21 mouse cellular contexts compared by ENCODE assay signal in the genomic region with DNA sequence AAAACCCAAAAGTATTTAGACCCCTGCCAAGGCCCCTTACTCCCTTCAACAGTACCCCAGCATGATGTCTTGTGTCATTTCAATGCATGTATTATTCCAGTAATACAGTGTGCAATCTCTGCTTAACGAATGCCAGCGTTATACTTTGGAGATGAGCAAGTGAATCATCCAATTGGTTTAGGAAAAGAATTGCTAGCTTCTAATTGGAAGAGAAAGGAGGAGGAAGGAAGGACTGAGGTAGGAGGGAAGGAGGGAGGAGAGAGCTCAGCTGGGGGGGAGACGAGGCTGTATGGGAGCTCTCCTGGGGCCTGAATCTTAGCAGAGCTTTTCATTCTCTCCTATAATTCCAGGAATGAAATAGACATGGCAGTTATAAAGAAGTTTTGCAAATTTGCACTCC. TPM values are rescaled to one million over a fixed set of nuclear protein-coding genes. Genes with fewer than 3 reads are reported as not detected.
DNase-seq lines count a peak whose midpoint lies in the region; ATAC-seq and TF ChIP-seq lines count a peak whose summit lies in the region.
"Had no signal": no experiment of that assay in that cellular context is flagged by ENCODE, and none has a peak within 500 bp of the region (broad histone marks: within the 10 kb centered on the region; RNA-seq: fewer than 3 reads in every experiment).

No protein-coding gene starts in this region.

- no peak overlapping the region for H3K4me3 ChIP-seq in embryonic facial prominence, embryonic 14.5 days (ENCODE audit: low read depth, low read length)
- no peak overlapping the region for H3K4me3 ChIP-seq in embryonic facial prominence, embryonic 10.5 days
- no peak overlapping the region for H3K4me3 ChIP-seq in hindbrain, embryonic 15.5 days
- no peak overlapping the region for H3K4me3 ChIP-seq in hindbrain, embryonic 10.5 days
- H3K4me3 ChIP-seq in bone marrow macrophage, adult 2 months (ENCODE audit: insufficient read depth, low read length), result no peak overlapping the region
- H3K4me3 ChIP-seq: forebrain, embryonic 12.5 days; heart, embryonic 13.5 days; kidney, embryonic 15.5 days had no signal

- H3K4me2 ChIP-seq in embryonic facial prominence, embryonic 14.5 days (ENCODE audit: low read depth, low read length), result no peak overlapping the region; the same call in 1 of the 2 replicates
- 0 out of 2 replicates have a peak overlapping the region, but pooled peaks have one; percentile 13 for H3K4me2 ChIP-seq in hindbrain, embryonic 15.5 days
- H3K4me2 ChIP-seq: forebrain, embryonic 12.5 days; heart, embryonic 13.5 days; kidney, embryonic 15.5 days had no signal

- no peak overlapping the region for H3K27ac ChIP-seq in embryonic facial prominence, embryonic 14.5 days (replicated peaks; ENCODE audit: low read depth, low read length)
- no peak overlapping the region for H3K27ac ChIP-seq in embryonic facial prominence, embryonic 10.5 days (replicated peaks)
- no peak overlapping the region; the same call in 1 of the 2 replicates for H3K27ac ChIP-seq in hindbrain, embryonic 15.5 days (replicated peaks)
- no peak overlapping the region for H3K27ac ChIP-seq in hindbrain, embryonic 10.5 days
- 0 out of 2 replicates have a peak overlapping the region, but pooled peaks have one; percentile 13 for H3K27ac ChIP-seq in bone marrow macrophage, adult 2 months (ENCODE audit: insufficient read depth, low read depth, low read length)
- H3K27ac ChIP-seq: forebrain, embryonic 12.5 days; heart, embryonic 13.5 days; kidney, embryonic 15.5 days had no signal

- WGBS in embryonic facial prominence, embryonic 14.5 days, result 54% methylated on average over 3 of the region's 3 CpGs
- 60% methylated on average over 3 of the region's 3 CpGs for WGBS in embryonic facial prominence, embryonic 10.5 days
- 29% methylated on average over 3 of the region's 3 CpGs for WGBS in hindbrain, embryonic 15.5 days
- 43% methylated on average over 3 of the region's 3 CpGs for WGBS in hindbrain, embryonic 10.5 days

- no peaks in the 10 kb centered on the region for H3K9me3 ChIP-seq in embryonic facial prominence, embryonic 14.5 days (ENCODE audit: control insufficient read depth, low read length)
- H3K9me3 ChIP-seq in embryonic facial prominence, embryonic 10.5 days, result no peaks in the 10 kb centered on the region
- H3K9me3 ChIP-seq in hindbrain, embryonic 15.5 days, result no peaks in the 10 kb centered on the region
- H3K9me3 ChIP-seq in hindbrain, embryonic 10.5 days, result no peaks in the 10 kb centered on the region
- H3K9me3 ChIP-seq: forebrain, embryonic 12.5 days; G1E; heart, embryonic 13.5 days; kidney, embryonic 15.5 days had no signal

- peak; percentile 16 for DNase-seq in embryonic facial prominence, embryonic 14.5 days (ENCODE audit: low spot score)
- no peak for DNase-seq in embryonic facial prominence, embryonic 10.5 days (ENCODE audit: low spot score)
- no peak for DNase-seq in frontal cortex, postnatal 25 days (ENCODE audit: low spot score in 2 of 2)
- DNase-seq in hindbrain, embryonic 10.5 days (ENCODE audit: low spot score), result no peak
- DNase-seq in cerebellum, adult 9-11 months, result no peak
- DNase-seq: adrenal gland, adult 8-10 months; adrenal gland, postnatal 36 days; B cell, adult 2 months; cerebellum, adult 18-20 months; gastrocnemius, postnatal 10 days; heart, postnatal 36 days; kidney, adult 2 months had no signal

- H3K4me1 ChIP-seq in embryonic facial prominence, embryonic 14.5 days (ENCODE audit: control insufficient read depth, insufficient read depth, low read length), result no peaks in the 10 kb centered on the region
- peaks cover 9% of the 10 kb centered on the region for H3K4me1 ChIP-seq in embryonic facial prominence, embryonic 10.5 days
- H3K4me1 ChIP-seq in hindbrain, embryonic 15.5 days (replicated peaks), result no peaks in the 10 kb centered on the region
- H3K4me1 ChIP-seq in hindbrain, embryonic 10.5 days (replicated peaks), result 0 out of 2 replicates have a peak, but pooled peaks cover 6% of the 10 kb centered on the region
- peaks cover 27% of the 10 kb centered on the region for H3K4me1 ChIP-seq in bone marrow macrophage, adult 2 months (ENCODE audit: control insufficient read depth, insufficient read depth, low read length)
- H3K4me1 ChIP-seq: forebrain, embryonic 12.5 days; kidney, embryonic 15.5 days had no signal

- H3K27me3 ChIP-seq in embryonic facial prominence, embryonic 14.5 days (replicated peaks; ENCODE audit: control insufficient read depth, insufficient read depth, low read length), result no peaks in the 10 kb centered on the region
- no peaks in the 10 kb centered on the region for H3K27me3 ChIP-seq in embryonic facial prominence, embryonic 10.5 days (replicated peaks; ENCODE audit: low read depth, poor library complexity, severe bottlenecking)
- H3K27me3 ChIP-seq in hindbrain, embryonic 15.5 days, result no peaks in the 10 kb centered on the region
- H3K27me3 ChIP-seq in hindbrain, embryonic 10.5 days (ENCODE audit: insufficient read depth, poor library complexity, severe bottlenecking), result no peaks in the 10 kb centered on the region
- H3K27me3 ChIP-seq: forebrain, embryonic 12.5 days; heart, embryonic 13.5 days; kidney, embryonic 15.5 days had no signal

- TF ChIP-seq CTCF in bone marrow macrophage, adult 2 months (IDR thresholded peaks at IDR 0.05; ENCODE audit: low read depth, low read length), result no peak

- no peak for TF ChIP-seq POLR2A in bone marrow macrophage, adult 2 months (IDR thresholded peaks at IDR 0.05; ENCODE audit: borderline replicate concordance, low read depth, low read length)

- no peaks in the 10 kb centered on the region for H3K36me3 ChIP-seq in embryonic facial prominence, embryonic 14.5 days (ENCODE audit: control insufficient read depth, insufficient read depth, low read length)
- H3K36me3 ChIP-seq in embryonic facial prominence, embryonic 10.5 days (replicated peaks), result no peaks in the 10 kb centered on the region
- H3K36me3 ChIP-seq in hindbrain, embryonic 15.5 days, result no peaks in the 10 kb centered on the region
- H3K36me3 ChIP-seq in hindbrain, embryonic 10.5 days, result no peaks in the 10 kb centered on the region
- H3K36me3 ChIP-seq: forebrain, embryonic 12.5 days; G1E; heart, embryonic 13.5 days; kidney, embryonic 15.5 days had no signal

- no peak for ATAC-seq in embryonic facial prominence, embryonic 14.5 days (ENCODE audit: low read depth)
- peak; percentile 80 for ATAC-seq in frontal cortex, adult (ENCODE audit: low TSS enrichment)
- peak; percentile 59; the same call in 1 of the 2 replicates for ATAC-seq in hindbrain, embryonic 15.5 days (ENCODE audit: low FRiP score, low read depth)
- ATAC-seq: CD4-positive, CD25-positive, alpha-beta regulatory T cell, adult 4 months; intestine, embryonic 16.5 days had no signal

- no peak overlapping the region for H3K9ac ChIP-seq in embryonic facial prominence, embryonic 14.5 days (ENCODE audit: low read depth, low read length)
- H3K9ac ChIP-seq in hindbrain, embryonic 15.5 days, result no peak overlapping the region
- H3K9ac ChIP-seq: forebrain, embryonic 12.5 days; heart, embryonic 13.5 days; kidney, embryonic 15.5 days had no signal

RNA-seq across cellular contexts. Expression of gene Tent2, which starts 49.0 kb away (rescaled TPM):
- polyA plus RNA-seq in embryonic facial prominence, embryonic 14.5 days (2014; fragmentation: Nextera tagmentation; extraction: Ambion mirVana), result 70.8 and 79.5 TPM in 2 replicates
- polyA plus RNA-seq in embryonic facial prominence, embryonic 10.5 days (2016; fragmentation: Nextera tagmentation; extraction: Ambion mirVana), result 70.9 and 71.3 TPM in 2 replicates
- polyA plus RNA-seq in hindbrain, embryonic 15.5 days (2015; fragmentation: Nextera tagmentation; extraction: Ambion mirVana), result 34.9 and 35.0 TPM in 2 replicates
- polyA plus RNA-seq in hindbrain, embryonic 10.5 days (2016; fragmentation: Nextera tagmentation; extraction: Ambion mirVana), result 55.5 and 60.5 TPM in 2 replicates
- 117 and 162 TPM in 2 replicates for polyA plus RNA-seq in bone marrow macrophage, adult 2 months (2012; ENCODE audit: insufficient read depth, insufficient read length, missing spikeins)

RNA-seq across cellular contexts. Expression of gene Homer1, which starts 58.3 kb away (rescaled TPM):
- polyA plus RNA-seq in embryonic facial prominence, embryonic 14.5 days (2014; fragmentation: Nextera tagmentation; extraction: Ambion mirVana), result 8.7 and 9.1 TPM in 2 replicates
- polyA plus RNA-seq in embryonic facial prominence, embryonic 10.5 days (2016; fragmentation: Nextera tagmentation; extraction: Ambion mirVana), result 8.6 and 8.7 TPM in 2 replicates
- polyA plus RNA-seq in hindbrain, embryonic 15.5 days (2015; fragmentation: Nextera tagmentation; extraction: Ambion mirVana), result 13.0 and 13.5 TPM in 2 replicates
- 8.3 and 8.4 TPM in 2 replicates for polyA plus RNA-seq in hindbrain, embryonic 10.5 days (2016; fragmentation: Nextera tagmentation; extraction: Ambion mirVana)
- 7.4 TPM in 2 replicates for polyA plus RNA-seq in bone marrow macrophage, adult 2 months (2012; ENCODE audit: insufficient read depth, insufficient read length, missing spikeins)
